Mouse (Mus musculus): ENCODE data around the gene Cnpy2. TPM values are rescaled to one million over a fixed set of nuclear protein-coding genes. Genes with fewer than 3 reads are reported as not detected.

The Cnpy2 gene
- total and polyA plus RNA-seq, 2 experiments = 72.0 to 107 TPM

- H3K79me2 ChIP-seq (ENCODE audit: control insufficient read depth, insufficient read depth, low read length) = no peaks in the 10 kb centered on the region
- WGBS = 76% methylated on average over 4 of the region's 4 CpGs
- H3K4me1 ChIP-seq (ENCODE audit: control insufficient read depth, insufficient read depth, low read length) = peaks cover 3% of the 10 kb centered on the region
- TF ChIP-seq POLR2A (IDR thresholded peaks at IDR 0.05; ENCODE audit: extremely low read depth, insufficient read depth, low read length) (no peak), CTCF (IDR thresholded peaks at IDR 0.05; ENCODE audit: low read depth, low read length) (no peak)
- H3K4me3 ChIP-seq (ENCODE audit: insufficient read depth, low read depth, low read length) = no peak overlapping the region
- no peaks in the 10 kb centered on the region for H3K27me3 ChIP-seq (ENCODE audit: control insufficient read depth, insufficient read depth, low read length)
- no peak overlapping the region for H3K9ac ChIP-seq (ENCODE audit: low read depth, low read length)
- H3K27ac ChIP-seq (replicated peaks; ENCODE audit: insufficient read depth, low read depth, low read length) = no peak overlapping the region
- no peak for DNase-seq (ENCODE audit: extremely low read depth, low read depth, low spot score)
- peaks cover 11% of the 10 kb centered on the region for H3K36me3 ChIP-seq (ENCODE audit: control insufficient read depth, insufficient read depth, low read length)
These were observed 25.0 kb upstream of the Cnpy2 start for GRCm38 (mm10) chr10:128297221-128297620.

- peaks cover 3% of the 10 kb centered on the region for H3K4me1 ChIP-seq (ENCODE audit: control insufficient read depth, insufficient read depth, low read length)
- 69% methylated on average over 11 of the region's 11 CpGs for WGBS
- no peaks in the 10 kb centered on the region for H3K27me3 ChIP-seq (ENCODE audit: control insufficient read depth, insufficient read depth, low read length)
- no peak for TF ChIP-seq POLR2A (IDR thresholded peaks at IDR 0.05; ENCODE audit: extremely low read depth, insufficient read depth, low read length)
- TF ChIP-seq CTCF (IDR thresholded peaks at IDR 0.05; ENCODE audit: low read depth, low read length) = no peak
- no peak overlapping the region for H3K9ac ChIP-seq (ENCODE audit: low read depth, low read length)
- H3K79me2 ChIP-seq (ENCODE audit: control insufficient read depth, insufficient read depth, low read length) = no peaks in the 10 kb centered on the region
- no peak for DNase-seq (ENCODE audit: extremely low read depth, low read depth, low spot score)
- H3K4me3 ChIP-seq (ENCODE audit: insufficient read depth, low read depth, low read length) = no peak overlapping the region
- H3K36me3 ChIP-seq (ENCODE audit: control insufficient read depth, insufficient read depth, low read length) = peaks cover 7% of the 10 kb centered on the region
- 0 out of 2 replicates have a peak overlapping the region, but pooled peaks have one; percentile 1 for H3K27ac ChIP-seq (replicated peaks; ENCODE audit: insufficient read depth, low read depth, low read length)
These were observed 24.6 kb upstream of the Cnpy2 start for GRCm38 (mm10) chr10:128297622-128298021.

GRCm38 (mm10) chr10:128298243-128298642 is 24.0 kb upstream of the Cnpy2 start:
- Histone ChIP-seq H3K36me3 (ENCODE audit: control insufficient read depth, insufficient read depth, low read length) (0 out of 2 replicates have a peak, but pooled peaks cover 2% of the 10 kb centered on the region), H3K79me2 (ENCODE audit: control insufficient read depth, insufficient read depth, low read length) (no peaks in the 10 kb centered on the region), H3K9ac (ENCODE audit: low read depth, low read length) (no peak overlapping the region), H3K27ac (replicated peaks; ENCODE audit: insufficient read depth, low read depth, low read length) (0 out of 2 replicates have a peak overlapping the region, but pooled peaks have one; percentile 1), H3K4me1 (ENCODE audit: control insufficient read depth, insufficient read depth, low read length) (peaks cover 3% of the 10 kb centered on the region), H3K4me3 (ENCODE audit: insufficient read depth, low read depth, low read length) (no peak overlapping the region), H3K27me3 (ENCODE audit: control insufficient read depth, insufficient read depth, low read length) (no peaks in the 10 kb centered on the region)
- peak; percentile 47 for DNase-seq (ENCODE audit: extremely low read depth, low read depth, low spot score)
- no peak for TF ChIP-seq CTCF (IDR thresholded peaks at IDR 0.05; ENCODE audit: low read depth, low read length)
- TF ChIP-seq POLR2A (IDR thresholded peaks at IDR 0.05; ENCODE audit: extremely low read depth, insufficient read depth, low read length) = no peak
- 54% methylated on average over 6 of the region's 6 CpGs for WGBS

GRCm38 (mm10) chr10:128298702-128299171 is 23.5 kb upstream of the Cnpy2 start, which contains the start of gene Il23a:
Il23a (minus strand) TSS chr10:128298752.
- no peaks in the 10 kb centered on the region for H3K79me2 ChIP-seq (ENCODE audit: control insufficient read depth, insufficient read depth, low read length)
- no peak within 1 kb of the TSS for H3K4me3 ChIP-seq (ENCODE audit: insufficient read depth, low read depth, low read length)
- TF ChIP-seq POLR2A (IDR thresholded peaks at IDR 0.05; ENCODE audit: extremely low read depth, insufficient read depth, low read length) = no peak
- TF ChIP-seq CTCF (IDR thresholded peaks at IDR 0.05; ENCODE audit: low read depth, low read length) = no peak
- 36% methylated on average over 11 of the region's 11 CpGs for WGBS
- 0 out of 2 replicates have a peak within 1 kb of the TSS, but pooled peaks have one; percentile 1 for H3K27ac ChIP-seq (replicated peaks; ENCODE audit: insufficient read depth, low read depth, low read length)
- no peaks in the 10 kb centered on the region for H3K36me3 ChIP-seq (ENCODE audit: control insufficient read depth, insufficient read depth, low read length)
- H3K4me1 ChIP-seq (ENCODE audit: control insufficient read depth, insufficient read depth, low read length) = peaks cover 3% of the 10 kb centered on the region
- H3K9ac ChIP-seq (ENCODE audit: low read depth, low read length) = no peak within 1 kb of the TSS
- DNase-seq (ENCODE audit: extremely low read depth, low read depth, low spot score) = no peak
- H3K27me3 ChIP-seq (ENCODE audit: control insufficient read depth, insufficient read depth, low read length) = no peaks in the 10 kb centered on the region

GRCm38 (mm10) chr10:128302357-128302756 is 19.9 kb upstream of the Cnpy2 start:
- WGBS = 25% methylated on average over 3 of the region's 3 CpGs
- H3K27ac ChIP-seq (replicated peaks; ENCODE audit: insufficient read depth, low read depth, low read length) = peak overlapping the region; percentile 95
- TF ChIP-seq POLR2A (IDR thresholded peaks at IDR 0.05; ENCODE audit: extremely low read depth, insufficient read depth, low read length) (no peak), CTCF (IDR thresholded peaks at IDR 0.05; ENCODE audit: low read depth, low read length) (no peak)
- peak overlapping the region; percentile 80 for H3K9ac ChIP-seq (ENCODE audit: low read depth, low read length)
- peak; percentile 24 for DNase-seq (ENCODE audit: extremely low read depth, low read depth, low spot score)
- H3K4me1 ChIP-seq (ENCODE audit: control insufficient read depth, insufficient read depth, low read length) = peaks cover 5% of the 10 kb centered on the region; the same call in 1 of the 2 replicates
- no peaks in the 10 kb centered on the region for H3K27me3 ChIP-seq (ENCODE audit: control insufficient read depth, insufficient read depth, low read length)
- peak overlapping the region; percentile 63 for H3K4me3 ChIP-seq (ENCODE audit: insufficient read depth, low read depth, low read length)
- peaks cover 3% of the 10 kb centered on the region; the same call in 1 of the 2 replicates for H3K79me2 ChIP-seq (ENCODE audit: control insufficient read depth, insufficient read depth, low read length)
- H3K36me3 ChIP-seq (ENCODE audit: control insufficient read depth, insufficient read depth, low read length) = no peaks in the 10 kb centered on the region

GRCm38 (mm10) chr10:128302785-128303125 is 19.5 kb upstream of the Cnpy2 start:
- Histone ChIP-seq H3K27ac (replicated peaks; ENCODE audit: insufficient read depth, low read depth, low read length) (peak overlapping the region; percentile 95), H3K27me3 (ENCODE audit: control insufficient read depth, insufficient read depth, low read length) (no peaks in the 10 kb centered on the region), H3K9ac (ENCODE audit: low read depth, low read length) (peak overlapping the region; percentile 80), H3K79me2 (ENCODE audit: control insufficient read depth, insufficient read depth, low read length) (peaks cover 3% of the 10 kb centered on the region; the same call in 1 of the 2 replicates), H3K4me3 (ENCODE audit: insufficient read depth, low read depth, low read length) (peak overlapping the region; percentile 63), H3K4me1 (ENCODE audit: control insufficient read depth, insufficient read depth, low read length) (peaks cover 5% of the 10 kb centered on the region; the same call in 1 of the 2 replicates), H3K36me3 (ENCODE audit: control insufficient read depth, insufficient read depth, low read length) (no peaks in the 10 kb centered on the region)
- DNase-seq (ENCODE audit: extremely low read depth, low read depth, low spot score) = no peak
- no peak for TF ChIP-seq POLR2A (IDR thresholded peaks at IDR 0.05; ENCODE audit: extremely low read depth, insufficient read depth, low read length)
- no peak for TF ChIP-seq CTCF (IDR thresholded peaks at IDR 0.05; ENCODE audit: low read depth, low read length)
- WGBS = 0% methylated on average over 9 of the region's 9 CpGs
